16 mouse cellular contexts compared by ENCODE assay signal in genomic region chr3:121569767-121570166, GRCm38 (mm10).
"Had no signal": no experiment of that assay in that cellular context is flagged by ENCODE, and none has a peak within 500 bp of the region (broad histone marks: within the 10 kb centered on the region; RNA-seq: fewer than 3 reads in every experiment).

No protein-coding gene starts in this region.

- DNase-seq: heart, postnatal 10 days; heart, postnatal 14 days; heart, postnatal 36 days; heart, postnatal 4 days; kidney, adult 11 months; kidney, adult 18-20 months; kidney, adult 2 months; kidney, adult 8-10 months; kidney, adult 9 months; kidney, postnatal 10 days; kidney, postnatal 14 days; kidney, postnatal 25 days; kidney, postnatal 36 days; kidney, postnatal 4 days; layer of hippocampus, adult 9-11 months; layer of hippocampus, postnatal 36 days had no signal
